Mouse (Mus musculus): ENCODE results near the gene Rtkn2. TPM values are rescaled to one million over a fixed set of nuclear protein-coding genes. Genes with fewer than 3 reads are reported as not detected.

Rtkn2 gene
- polyA plus RNA-seq, 1 experiment from 2014 or later: 11.2 TPM

DNA sequence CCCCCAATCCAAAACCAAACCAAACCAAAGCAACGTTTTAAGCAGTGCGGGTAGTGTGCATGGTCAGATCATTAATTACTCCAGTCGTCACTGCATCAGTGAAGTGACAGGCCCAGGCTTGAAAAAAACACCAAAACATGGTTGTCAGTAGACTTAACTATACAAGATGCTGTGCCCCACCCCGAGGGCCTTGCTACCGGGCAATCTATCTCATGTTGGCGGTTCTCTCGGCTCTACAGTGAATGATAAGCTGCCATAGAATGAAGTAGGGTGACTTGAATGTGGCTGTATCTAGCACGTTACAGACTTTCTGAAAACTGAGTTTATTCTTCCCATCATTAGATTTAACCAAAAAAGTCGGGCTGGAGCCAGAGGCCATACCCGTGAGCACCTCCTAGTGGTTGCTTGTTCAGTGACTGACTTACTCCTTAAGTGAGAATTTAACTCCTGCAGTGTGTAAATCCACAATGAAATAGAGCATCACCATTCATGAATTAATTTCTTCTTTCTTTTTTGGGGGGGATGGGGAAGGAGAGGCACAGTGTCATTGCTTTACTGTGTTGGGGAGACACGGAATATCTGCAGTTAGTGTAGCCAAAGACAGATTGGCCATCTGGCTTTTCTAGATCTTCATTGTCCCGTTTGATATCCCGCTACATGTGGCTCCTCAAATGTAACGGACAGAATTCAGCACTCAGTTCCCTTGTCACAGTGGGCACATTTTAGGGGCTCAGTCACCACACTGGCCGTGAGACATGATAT is 110.2 kb downstream of the Rtkn2 start:
- no peaks in the 10 kb centered on the region for H3K27me3 ChIP-seq (replicated peaks; ENCODE audit: control insufficient read depth, insufficient read depth, low read length)
- no peaks in the 10 kb centered on the region for H3K36me3 ChIP-seq (ENCODE audit: control insufficient read depth, insufficient read depth, low read length)
- ATAC-seq: no peak
- no peaks in the 10 kb centered on the region for H3K4me1 ChIP-seq (ENCODE audit: control insufficient read depth, insufficient read depth, low read length)
- H3K27ac ChIP-seq (ENCODE audit: low read depth, low read length): no peak overlapping the region
- H3K4me3 ChIP-seq (ENCODE audit: low read depth, low read length): no peak overlapping the region
- no peak overlapping the region for H3K9ac ChIP-seq (ENCODE audit: low read length)
- H3K4me2 ChIP-seq (ENCODE audit: low read length): no peak overlapping the region
- DNase-seq (ENCODE audit: low spot score): no peak
- 77% methylated on average over 15 of the region's 15 CpGs for WGBS
- H3K9me3 ChIP-seq (replicated peaks; ENCODE audit: control insufficient read depth, low read length): no peaks in the 10 kb centered on the region

DNA sequence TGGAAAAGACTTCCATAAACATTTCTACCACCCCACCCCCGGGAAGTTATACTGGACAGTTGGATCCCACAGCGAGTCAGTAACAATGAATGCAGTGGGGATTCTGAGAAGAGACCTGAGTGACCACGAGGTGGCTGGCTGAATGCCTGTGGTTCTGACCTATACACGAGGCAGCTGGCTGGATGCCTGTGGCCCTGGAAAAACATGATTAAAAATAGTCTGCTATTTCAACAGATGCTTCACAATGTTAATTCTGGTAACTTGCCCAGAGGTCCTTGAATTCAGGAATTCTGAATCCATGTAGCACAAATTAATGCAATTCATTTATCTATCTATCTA is 110.8 kb downstream of the Rtkn2 start:
- Histone ChIP-seq H3K4me2 (ENCODE audit: low read length) (no peak overlapping the region), H3K36me3 (ENCODE audit: control insufficient read depth, insufficient read depth, low read length) (no peaks in the 10 kb centered on the region), H3K4me1 (ENCODE audit: control insufficient read depth, insufficient read depth, low read length) (no peaks in the 10 kb centered on the region), H3K27ac (ENCODE audit: low read depth, low read length) (no peak overlapping the region), H3K27me3 (replicated peaks; ENCODE audit: control insufficient read depth, insufficient read depth, low read length) (no peaks in the 10 kb centered on the region), H3K9ac (ENCODE audit: low read length) (no peak overlapping the region), H3K4me3 (ENCODE audit: low read depth, low read length) (no peak overlapping the region), H3K9me3 (replicated peaks; ENCODE audit: control insufficient read depth, low read length) (no peaks in the 10 kb centered on the region)
- no peak for ATAC-seq
- DNase-seq (ENCODE audit: low spot score): no peak
- WGBS: 75% methylated on average over 4 of the region's 4 CpGs

DNA sequence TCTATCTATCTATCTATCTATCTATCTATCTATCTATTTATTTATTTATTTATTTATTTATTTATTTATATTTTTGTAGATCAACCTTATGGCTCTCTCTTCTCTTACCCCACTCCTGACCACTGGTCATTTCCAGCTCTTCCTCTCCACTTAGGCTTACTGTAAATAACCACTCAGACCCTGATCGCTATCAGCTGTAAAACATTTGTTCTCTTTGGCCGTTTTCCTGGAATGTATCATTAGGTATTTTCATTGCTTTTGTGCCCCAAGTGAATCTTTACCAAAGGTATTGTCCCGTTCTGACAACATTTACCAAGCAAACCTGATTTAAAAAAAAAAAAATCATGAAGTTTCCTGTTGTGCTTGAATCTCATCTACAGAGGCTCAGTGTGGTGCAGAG is 111.2 kb downstream of the Rtkn2 start:
- Histone ChIP-seq H3K27me3 (replicated peaks; ENCODE audit: control insufficient read depth, insufficient read depth, low read length) (no peaks in the 10 kb centered on the region), H3K9me3 (replicated peaks; ENCODE audit: control insufficient read depth, low read length) (no peaks in the 10 kb centered on the region), H3K27ac (ENCODE audit: low read depth, low read length) (no peak overlapping the region), H3K4me2 (ENCODE audit: low read length) (no peak overlapping the region), H3K4me1 (ENCODE audit: control insufficient read depth, insufficient read depth, low read length) (no peaks in the 10 kb centered on the region), H3K36me3 (ENCODE audit: control insufficient read depth, insufficient read depth, low read length) (no peaks in the 10 kb centered on the region), H3K4me3 (ENCODE audit: low read depth, low read length) (no peak overlapping the region), H3K9ac (ENCODE audit: low read length) (no peak overlapping the region)
- WGBS: 89% methylated on average over 3 of the region's 3 CpGs
- DNase-seq (ENCODE audit: low spot score): no peak
- no peak for ATAC-seq

DNA sequence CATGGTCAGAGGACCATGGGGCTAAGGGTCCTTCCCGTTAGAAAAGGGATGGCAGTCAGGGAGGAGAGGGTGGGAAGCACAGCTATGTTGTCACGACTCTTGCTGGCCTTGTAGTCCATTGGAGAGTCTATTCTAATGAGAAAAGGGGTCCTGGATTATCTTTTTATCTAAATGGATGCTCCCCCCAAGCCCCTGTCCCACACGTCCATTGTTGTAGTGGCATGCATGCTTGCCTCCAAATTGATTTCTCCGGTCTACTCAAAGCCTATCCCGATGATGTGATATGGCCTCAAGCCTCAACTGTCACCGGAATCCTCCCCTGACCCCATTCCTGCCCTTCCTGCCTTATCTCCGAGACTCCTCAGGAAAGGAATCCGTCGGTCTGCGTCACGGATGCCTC is 111.6 kb downstream of the Rtkn2 start:
- H3K9ac ChIP-seq (ENCODE audit: low read length): no peak overlapping the region
- ATAC-seq: no peak
- no peaks in the 10 kb centered on the region for H3K9me3 ChIP-seq (replicated peaks; ENCODE audit: control insufficient read depth, low read length)
- H3K4me3 ChIP-seq (ENCODE audit: low read depth, low read length): no peak overlapping the region
- peaks cover under 1% of the 10 kb centered on the region; the same call in 1 of the 2 replicates for H3K36me3 ChIP-seq (ENCODE audit: control insufficient read depth, insufficient read depth, low read length)
- H3K27me3 ChIP-seq (replicated peaks; ENCODE audit: control insufficient read depth, insufficient read depth, low read length): no peaks in the 10 kb centered on the region
- H3K27ac ChIP-seq (ENCODE audit: low read depth, low read length): no peak overlapping the region
- no peak for DNase-seq (ENCODE audit: low spot score)
- 91% methylated on average over 11 of the region's 11 CpGs for WGBS
- no peak overlapping the region for H3K4me2 ChIP-seq (ENCODE audit: low read length)
- H3K4me1 ChIP-seq (ENCODE audit: control insufficient read depth, insufficient read depth, low read length): no peaks in the 10 kb centered on the region

DNA sequence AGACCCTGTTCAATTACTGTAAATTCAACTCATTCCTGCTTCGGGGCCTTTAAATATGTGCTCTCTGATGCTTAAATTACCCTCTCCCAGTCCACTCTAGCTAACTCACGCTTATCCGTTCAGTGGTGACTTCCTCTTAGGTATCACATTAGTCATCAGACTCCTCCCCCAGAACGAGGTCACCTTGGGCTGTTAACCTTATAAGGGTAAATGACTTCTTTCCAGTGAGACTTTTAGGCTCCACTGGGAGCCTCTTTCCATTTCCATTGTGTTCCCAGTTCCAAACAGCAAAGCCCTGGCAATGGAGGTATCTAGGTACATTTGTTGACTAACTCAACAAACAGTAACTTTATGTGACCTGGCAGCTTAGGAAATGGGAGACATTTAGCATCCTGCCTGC is 112.5 kb downstream of the Rtkn2 start:
- Histone ChIP-seq H3K4me1 (ENCODE audit: control insufficient read depth, insufficient read depth, low read length) (no peaks in the 10 kb centered on the region), H3K27me3 (replicated peaks; ENCODE audit: control insufficient read depth, insufficient read depth, low read length) (no peaks in the 10 kb centered on the region), H3K9me3 (replicated peaks; ENCODE audit: control insufficient read depth, low read length) (no peaks in the 10 kb centered on the region), H3K9ac (ENCODE audit: low read length) (no peak overlapping the region), H3K4me2 (ENCODE audit: low read length) (no peak overlapping the region), H3K27ac (ENCODE audit: low read depth, low read length) (no peak overlapping the region), H3K4me3 (ENCODE audit: low read depth, low read length) (no peak overlapping the region), H3K36me3 (ENCODE audit: control insufficient read depth, insufficient read depth, low read length) (peaks cover 8% of the 10 kb centered on the region; the same call in 1 of the 2 replicates)
- DNase-seq (ENCODE audit: low spot score) (no peak), ATAC-seq (no peak)
- WGBS: 97% methylated on average over 4 of the region's 4 CpGs

DNA sequence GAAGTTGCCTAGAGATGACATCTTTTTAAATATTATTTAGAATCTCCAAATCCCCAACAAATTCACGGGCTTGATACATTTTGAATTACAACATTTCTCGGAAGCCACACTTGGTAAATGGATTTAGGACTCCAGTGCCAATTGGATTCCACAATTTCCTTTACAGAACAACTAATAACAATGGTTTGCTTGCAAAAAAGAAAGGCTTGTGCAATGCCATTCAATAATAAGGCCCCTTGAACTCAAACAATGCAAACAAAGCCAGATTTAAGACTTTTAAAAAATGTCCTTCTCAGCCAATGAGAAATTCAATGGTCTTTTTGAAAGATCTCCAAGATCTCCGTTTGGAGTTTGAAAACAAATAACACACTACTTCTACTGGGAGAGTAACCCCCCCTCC is 114.1 kb downstream of the Rtkn2 start:
- no peaks in the 10 kb centered on the region for H3K9me3 ChIP-seq (replicated peaks; ENCODE audit: control insufficient read depth, low read length)
- ATAC-seq (no peak), DNase-seq (ENCODE audit: low spot score) (no peak)
- no peak overlapping the region for H3K4me2 ChIP-seq (ENCODE audit: low read length)
- H3K4me3 ChIP-seq (ENCODE audit: low read depth, low read length): no peak overlapping the region
- WGBS: 53% methylated on average over 3 of the region's 3 CpGs
- no peaks in the 10 kb centered on the region for H3K4me1 ChIP-seq (ENCODE audit: control insufficient read depth, insufficient read depth, low read length)
- no peak overlapping the region for H3K27ac ChIP-seq (ENCODE audit: low read depth, low read length)
- H3K36me3 ChIP-seq (ENCODE audit: control insufficient read depth, insufficient read depth, low read length): peaks cover 19% of the 10 kb centered on the region
- no peak overlapping the region for H3K9ac ChIP-seq (ENCODE audit: low read length)
- no peaks in the 10 kb centered on the region for H3K27me3 ChIP-seq (replicated peaks; ENCODE audit: control insufficient read depth, insufficient read depth, low read length)

DNA sequence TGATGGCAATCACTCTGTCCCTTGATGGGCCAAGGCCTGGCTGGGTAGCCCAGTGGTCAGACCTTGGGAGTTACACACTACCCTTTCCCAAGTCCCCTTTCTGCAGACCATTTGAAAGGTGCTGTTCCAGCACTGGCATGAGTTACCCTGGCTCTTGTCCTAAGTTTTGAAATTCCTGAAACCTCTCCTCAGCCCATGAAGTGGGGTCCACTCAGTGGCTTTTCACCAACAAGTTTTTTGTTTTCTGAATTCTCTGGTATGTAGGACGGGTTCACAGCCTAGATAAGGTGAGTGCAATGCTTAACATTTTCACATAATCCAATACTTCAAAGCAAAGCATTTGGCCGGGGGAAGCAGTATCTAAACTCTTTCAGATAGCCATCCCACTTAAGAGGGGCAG is 115.8 kb downstream of the Rtkn2 start:
- H3K9me3 ChIP-seq (replicated peaks; ENCODE audit: control insufficient read depth, low read length): no peaks in the 10 kb centered on the region

DNA sequence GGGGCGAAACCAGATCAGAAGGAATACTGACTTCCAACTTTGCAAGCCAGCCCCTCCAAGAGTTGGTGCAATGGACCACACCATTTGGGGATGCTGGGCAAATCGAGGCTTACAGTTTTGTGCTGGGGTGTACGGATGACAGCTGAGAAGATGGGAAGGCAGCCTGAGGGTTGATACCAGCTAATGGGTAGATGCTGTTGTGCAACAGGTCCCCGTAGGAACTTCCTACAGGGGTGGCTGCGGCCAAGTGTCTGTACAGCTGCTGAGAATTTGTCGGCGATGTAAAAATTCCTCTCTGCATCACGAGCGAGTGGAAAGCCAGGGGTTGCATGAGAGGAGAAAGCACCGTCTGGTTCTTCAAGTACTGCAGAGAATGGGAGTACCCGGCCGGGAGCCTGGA is 117.0 kb downstream of the Rtkn2 start:
- H3K4me1 ChIP-seq (ENCODE audit: control insufficient read depth, insufficient read depth, low read length): no peaks in the 10 kb centered on the region
- no peak overlapping the region for H3K9ac ChIP-seq (ENCODE audit: low read length)
- no peaks in the 10 kb centered on the region for H3K9me3 ChIP-seq (replicated peaks; ENCODE audit: control insufficient read depth, low read length)
- ATAC-seq (no peak), DNase-seq (ENCODE audit: low spot score) (no peak)
- no peak overlapping the region for H3K27ac ChIP-seq (ENCODE audit: low read depth, low read length)
- H3K36me3 ChIP-seq (ENCODE audit: control insufficient read depth, insufficient read depth, low read length): peaks cover 27% of the 10 kb centered on the region
- no peaks in the 10 kb centered on the region for H3K27me3 ChIP-seq (replicated peaks; ENCODE audit: control insufficient read depth, insufficient read depth, low read length)
- H3K4me3 ChIP-seq (ENCODE audit: low read depth, low read length): no peak overlapping the region
- no peak overlapping the region for H3K4me2 ChIP-seq (ENCODE audit: low read length)
- 97% methylated on average over 12 of the region's 12 CpGs for WGBS

More for the DNA sequence above, 115.8 kb downstream of the Rtkn2 start:
- 90% methylated on average over 2 of the region's 2 CpGs for WGBS
- Histone ChIP-seq H3K27ac (ENCODE audit: low read depth, low read length) (no peak overlapping the region), H3K4me1 (ENCODE audit: control insufficient read depth, insufficient read depth, low read length) (no peaks in the 10 kb centered on the region), H3K27me3 (replicated peaks; ENCODE audit: control insufficient read depth, insufficient read depth, low read length) (no peaks in the 10 kb centered on the region), H3K36me3 (ENCODE audit: control insufficient read depth, insufficient read depth, low read length) (peaks cover 19% of the 10 kb centered on the region), H3K4me2 (ENCODE audit: low read length) (no peak overlapping the region), H3K4me3 (ENCODE audit: low read depth, low read length) (no peak overlapping the region), H3K9ac (ENCODE audit: low read length) (no peak overlapping the region)
- ATAC-seq (no peak), DNase-seq (ENCODE audit: low spot score) (no peak)

DNA sequence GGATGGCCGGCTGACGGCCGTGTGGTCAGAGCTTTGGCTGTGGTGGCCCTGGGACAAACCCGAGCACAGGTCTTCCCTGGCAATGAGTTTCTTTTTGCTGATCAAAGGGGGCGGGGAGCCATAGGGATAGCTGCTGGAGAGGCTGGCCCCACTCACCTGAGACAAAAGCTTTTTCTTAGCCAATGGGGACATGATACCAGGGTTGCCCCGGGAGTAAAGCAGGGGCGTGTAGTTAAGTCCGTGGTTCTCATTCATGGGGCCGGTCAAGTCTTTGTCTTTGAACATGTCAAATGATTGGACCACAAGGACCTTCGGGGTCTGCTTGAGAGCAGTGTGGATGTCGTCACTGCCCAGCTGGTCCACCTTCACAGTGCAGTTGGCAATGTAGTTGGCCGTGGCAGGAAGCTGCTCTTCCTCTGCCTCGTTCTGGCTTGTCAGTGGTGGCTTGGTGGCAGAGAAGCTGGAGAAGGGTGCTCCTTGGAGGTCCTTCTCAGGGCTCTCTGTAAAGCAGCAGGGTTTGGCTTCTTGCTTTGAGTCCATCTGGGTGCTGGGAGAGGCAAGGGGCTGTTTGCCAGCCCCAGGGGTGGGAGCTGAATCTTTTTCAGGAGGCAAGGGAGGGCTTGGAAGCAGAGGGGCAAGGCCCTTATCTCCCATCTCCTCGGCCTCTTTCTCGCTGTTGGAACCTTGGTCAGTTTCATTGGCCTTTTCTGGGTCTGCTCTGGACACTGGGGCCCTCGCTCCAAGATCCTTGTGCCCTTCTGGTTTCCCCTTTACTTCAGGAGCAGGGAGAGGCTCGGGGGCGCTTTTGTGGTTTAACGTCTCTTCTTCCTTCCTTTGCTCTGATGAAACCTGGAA is 118.7 kb downstream of the Rtkn2 start:
- H3K27me3 ChIP-seq (replicated peaks; ENCODE audit: control insufficient read depth, insufficient read depth, low read length): no peaks in the 10 kb centered on the region
- no peak for ATAC-seq
- H3K9me3 ChIP-seq (replicated peaks; ENCODE audit: control insufficient read depth, low read length): no peaks in the 10 kb centered on the region
- WGBS: 92% methylated on average over 19 of the region's 19 CpGs
- no peak overlapping the region for H3K9ac ChIP-seq (ENCODE audit: low read length)
- no peak overlapping the region for H3K4me3 ChIP-seq (ENCODE audit: low read depth, low read length)
- no peak for DNase-seq (ENCODE audit: low spot score)
- no peak overlapping the region for H3K27ac ChIP-seq (ENCODE audit: low read depth, low read length)
- no peaks in the 10 kb centered on the region for H3K4me1 ChIP-seq (ENCODE audit: control insufficient read depth, insufficient read depth, low read length)
- H3K4me2 ChIP-seq (ENCODE audit: low read length): no peak overlapping the region
- H3K36me3 ChIP-seq (ENCODE audit: control insufficient read depth, insufficient read depth, low read length): peaks cover 27% of the 10 kb centered on the region
